Mouse (Mus musculus) central nervous system, embryonic 18 days (tissue): ENCODE results near the gene Lgals4. TPM values are rescaled to one million over a fixed set of nuclear protein-coding genes. Genes with fewer than 3 reads are reported as not detected.

Source experiments
- polyA plus RNA-seq: library from polyadenylated mRNA; depleted of rRNA; stranded (reverse); fragments of >200 nt; gene quantifications from 2 replicates; pipeline ENCODE4 v1.2.3, GENCODE M21; 2012; rRNA removed

Lgals4 gene
- polyA plus RNA-seq = 9.5 and 10.9 TPM in 2 replicates

GRCm38 (mm10) chr7:28833723-28834347 is at the start of gene Lgals4:
Gene Lgals4 (plus strand): TSS chr7:28833854.

GRCm38 (mm10) chr7:28788307-28789195 is 45.1 kb upstream of the Lgals4 start, which contains the start of gene Rinl:
Gene Rinl (plus strand): TSS chr7:28788969.

GRCm38 (mm10) chr7:28808221-28808941 is 25.3 kb upstream of the Lgals4 start, which contains the start of gene Hnrnpl:
Gene Hnrnpl (plus strand): TSS chr7:28808541.

GRCm38 (mm10) chr7:28824941-28825685 is 8.5 kb upstream of the Lgals4 start, which contains the start of gene Ech1:
Gene Ech1 (plus strand): TSS chr7:28825217.

GRCm38 (mm10) chr7:28863540-28863939 is 29.9 kb downstream of the Lgals4 start, which contains the start of gene Lgals7:
Gene Lgals7 (plus strand): TSS chr7:28863853.

GRCm38 (mm10) chr7:28881199-28881598 is 47.5 kb downstream of the Lgals4 start, which contains the start of gene Capn12:
Gene Capn12 (plus strand): TSS chr7:28881422.

Other genes starting within 250 kb of the Lgals4 start
- 53.4 and 61.8 TPM in 2 replicates for gene Samd4b, start 235.7 kb upstream of the Lgals4 start, polyA plus RNA-seq
- 11.0 and 12.7 TPM in 2 replicates for gene Pak4, start 235.7 kb upstream of the Lgals4 start, polyA plus RNA-seq
- gene Acp7, start 202.5 kb upstream of the Lgals4 start, polyA plus RNA-seq = 0.22 and 0.92 TPM in 2 replicates
- gene Fbxo27, start 141.0 kb upstream of the Lgals4 start, polyA plus RNA-seq = 31.4 and 33.2 TPM in 2 replicates
- gene Fbxo17, start 117.0 kb upstream of the Lgals4 start, polyA plus RNA-seq = 4.1 and 4.6 TPM in 2 replicates
- 71.4 and 74.9 TPM in 2 replicates for gene Mrps12, start 92.0 kb upstream of the Lgals4 start, polyA plus RNA-seq
- 15.9 and 16.3 TPM in 2 replicates for gene Sars2, start 91.9 kb upstream of the Lgals4 start, polyA plus RNA-seq
- gene Ccer2, start 77.7 kb upstream of the Lgals4 start, polyA plus RNA-seq = 0.39 and 0.56 TPM in 2 replicates
- gene Sirt2, start 67.1 kb upstream of the Lgals4 start, polyA plus RNA-seq = 128 and 133 TPM in 2 replicates
- gene Nfkbib, start 66.3 kb upstream of the Lgals4 start, polyA plus RNA-seq = 26.6 and 29.6 TPM in 2 replicates
- 0.55 and 0.62 TPM in 2 replicates for gene Rinl, start 44.9 kb upstream of the Lgals4 start, polyA plus RNA-seq
- gene Hnrnpl, start 25.3 kb upstream of the Lgals4 start, polyA plus RNA-seq = 372 and 379 TPM in 2 replicates
- 98.9 and 107 TPM in 2 replicates for gene Ech1, start 8.6 kb upstream of the Lgals4 start, polyA plus RNA-seq
- gene Lgals7, start 30.0 kb downstream of the Lgals4 start, polyA plus RNA-seq = 11.6 and 16.4 TPM in 2 replicates
- 0.22 and 0.25 TPM in 2 replicates for gene Capn12, start 47.6 kb downstream of the Lgals4 start, polyA plus RNA-seq
- 120 and 134 TPM in 2 replicates for gene Actn4, start 128.5 kb downstream of the Lgals4 start, polyA plus RNA-seq
- gene Eif3k, start 148.0 kb downstream of the Lgals4 start, polyA plus RNA-seq = 377 and 381 TPM in 2 replicates
- 12.9 and 14.6 TPM in 2 replicates for gene Map4k1, start 148.2 kb downstream of the Lgals4 start, polyA plus RNA-seq